Mouse (Mus musculus) embryonic facial prominence, embryonic 14.5 days (tissue): ENCODE measurements around the gene Filip1l. TPM values are rescaled to one million over a fixed set of nuclear protein-coding genes. Genes with fewer than 3 reads are reported as not detected.

Source experiments
- ATAC-seq: fragments of 200-750 bp; cut with Nextera tagmentation; 2 replicates; pipeline ENCODE4 v1.8.0; 2017; ENCODE audit warnings: low read depth, moderate number of reproducible peaks, moderate TSS enrichment
- DNase-seq: peaks from one replicate; pipeline ENCODE4 v3.0.0-alpha.2; 2015; ENCODE audit warnings: low spot score
- H3K27ac ChIP-seq: fragments of 300-500 bp; sonication (generic); replicated peaks from 2 replicates; pipeline ENCODE4 v1.5.1; 2014; ENCODE audit warnings: low read depth, mild to moderate bottlenecking, low read length, moderate library complexity
- H3K27me3 ChIP-seq: fragments of 300-500 bp; sonication (generic); replicated peaks from 2 replicates; pipeline ENCODE4 v1.6.1; 2014; ENCODE audit warnings: low read length; ENCODE audit not compliant: control insufficient read depth, insufficient read depth
- H3K36me3 ChIP-seq: fragments of 300-500 bp; sonication (generic); 2 replicates; pipeline ENCODE4 v1.6.1; 2014; ENCODE audit warnings: low read length, mixed read lengths; ENCODE audit not compliant: control insufficient read depth, insufficient read depth
- H3K4me1 ChIP-seq: fragments of 300-500 bp; sonication (generic); 2 replicates; pipeline ENCODE4 v1.6.1; 2014; ENCODE audit warnings: antibody characterized with exemption, low read length; ENCODE audit not compliant: control insufficient read depth, insufficient read depth
- H3K4me2 ChIP-seq: fragments of 300-500 bp; sonication (generic); 2 replicates; pipeline ENCODE4 v1.6.1; 2014; ENCODE audit warnings: low read depth, mild to moderate bottlenecking, low read length, moderate library complexity, mixed read lengths
- H3K4me3 ChIP-seq: fragments of 300-500 bp; sonication (generic); 2 replicates; pipeline ENCODE4 v1.5.1; 2014; ENCODE audit warnings: low read depth, mild to moderate bottlenecking, low read length
- H3K9ac ChIP-seq: fragments of 300-500 bp; sonication (generic); 2 replicates; pipeline ENCODE4 v1.6.1; 2014; ENCODE audit warnings: low read depth, mild to moderate bottlenecking, low read length, moderate library complexity, mixed read lengths
- H3K9me3 ChIP-seq: fragments of 300-500 bp; sonication (generic); 2 replicates; pipeline ENCODE4 v1.6.1; 2016; ENCODE audit warnings: low read length; ENCODE audit not compliant: control insufficient read depth
- WGBS: fragments of 180-500 bp; shearing (Covaris S2); extraction: QIAGEN DNeasy Blood & Tissue Kit; methylation state at CpG from one replicate; pipeline ENCODE4 v1.1.7; 2014; 5-methylcytosine and 5-hydroxymethylcytosine counted together
- polyA plus RNA-seq: library from polyadenylated mRNA; unstranded; fragments of >200 nt; fragmentation: Nextera tagmentation; extraction: Ambion mirVana; gene quantifications from 2 replicates; pipeline ENCODE4 v1.2.1, GENCODE M21; 2014

Filip1l gene
- polyA plus RNA-seq, 1 experiment from 2014 or later, result 30.2 TPM

DNA sequence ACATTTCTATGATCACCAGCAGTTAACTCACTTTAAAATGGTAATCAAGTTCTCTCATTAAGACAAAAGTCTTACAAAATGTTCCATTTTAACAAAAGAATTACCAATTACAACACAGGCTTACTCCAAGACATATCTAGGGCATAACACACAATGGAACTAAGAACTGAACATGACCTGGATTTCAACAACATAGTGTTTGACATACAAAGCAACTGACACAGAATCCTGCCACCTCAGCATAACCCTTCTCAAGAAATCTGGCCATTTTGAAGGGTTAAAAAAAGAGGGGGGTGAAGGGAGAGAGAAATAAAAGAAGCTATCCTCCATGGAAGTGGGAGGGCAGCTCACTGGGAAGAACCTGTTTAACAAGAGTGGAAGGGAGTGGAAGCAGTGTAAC is 248.1 kb downstream of the Filip1l start:
- Histone ChIP-seq H3K4me1 (no peaks in the 10 kb centered on the region), H3K9me3 (no peaks in the 10 kb centered on the region), H3K36me3 (no peaks in the 10 kb centered on the region), H3K9ac (no peak overlapping the region), H3K27ac (no peak overlapping the region), H3K27me3 (no peaks in the 10 kb centered on the region), H3K4me2 (no peak overlapping the region), H3K4me3 (no peak overlapping the region)
- DNase-seq (no peak), ATAC-seq (no peak)

GRCm38 (mm10) chr16:57606444-57607227 is 253.7 kb downstream of the Filip1l start, which contains the start of gene Cmss1:
Gene Cmss1, minus strand, starts transcription at chr16:57606864.
- DNase-seq (peak; percentile 90), ATAC-seq (peak; percentile 94)
- H3K4me1 ChIP-seq, result no peaks in the 10 kb centered on the region
- no peaks in the 10 kb centered on the region for H3K9me3 ChIP-seq
- H3K9ac ChIP-seq, result peak within 1 kb of the TSS; percentile 70
- under 1% methylated on average over 59 of the region's 64 CpGs for whole genome bisulfite sequencing
- H3K36me3 ChIP-seq, result no peaks in the 10 kb centered on the region
- H3K4me3 ChIP-seq, result peak within 1 kb of the TSS; percentile 75
- peak within 1 kb of the TSS; percentile 64 for H3K4me2 ChIP-seq
- no peaks in the 10 kb centered on the region for H3K27me3 ChIP-seq
- peak within 1 kb of the TSS; percentile 83 for H3K27ac ChIP-seq

- peak; percentile 47 for DNase-seq
- H3K4me2 ChIP-seq, result no peak overlapping the region
- H3K27ac ChIP-seq, result no peak overlapping the region
- no peaks in the 10 kb centered on the region for H3K4me1 ChIP-seq
- H3K27me3 ChIP-seq, result no peaks in the 10 kb centered on the region
- WGBS, result 4% methylated on average over 1 of the region's 1 CpGs
- no peaks in the 10 kb centered on the region for H3K9me3 ChIP-seq
- no peak overlapping the region for H3K4me3 ChIP-seq
- no peaks in the 10 kb centered on the region for H3K36me3 ChIP-seq
- no peak overlapping the region for H3K9ac ChIP-seq
- no peak for ATAC-seq
Measured at GRCm38 (mm10) chr16:57611768-57612167, 258.9 kb downstream of the Filip1l start.

Other genes with a start within 250 kb of the Filip1l start
- 52.6 and 54.5 TPM in 2 replicates for gene Tomm70a, start 231.4 kb upstream of the Filip1l start, polyA plus RNA-seq
- 73.4 and 81.0 TPM in 2 replicates for gene Nit2, start 185.8 kb upstream of the Filip1l start, polyA plus RNA-seq
- gene Tbc1d23, start 121.6 kb upstream of the Filip1l start, polyA plus RNA-seq, result 34.1 and 34.5 TPM in 2 replicates
- gene Tmem30c, start 60.2 kb upstream of the Filip1l start, polyA plus RNA-seq, result 0.07 TPM in 1 of 2 replicates, not detected in the other